Mouse (Mus musculus): Measurements from ENCODE around the gene Lrp8.

Gene Lrp8

DNA sequence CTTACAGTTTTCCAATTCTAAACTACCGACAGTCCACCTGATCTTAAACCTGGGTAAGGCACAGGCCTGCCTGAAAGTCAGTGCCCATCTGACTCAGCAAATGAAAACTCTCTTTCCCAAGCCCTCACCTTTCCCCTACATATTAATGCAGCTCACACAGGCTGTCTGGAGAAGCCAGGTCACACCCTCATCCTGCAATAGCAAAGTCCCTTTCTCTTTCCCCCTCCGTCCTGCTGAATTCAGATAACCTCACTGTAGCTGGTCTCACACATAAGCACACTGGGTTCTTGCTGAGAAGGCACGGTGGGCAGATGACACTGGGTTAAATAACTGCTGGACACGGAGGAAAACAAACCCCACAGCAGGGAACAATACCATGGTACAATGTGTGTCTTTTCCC is 119.9 kb downstream of the Lrp8 start:
- no peak for DNase-seq (ENCODE audit: low read depth)

GRCm38 (mm10) chr4:107923145-107923802 is 121.2 kb downstream of the Lrp8 start, which contains the start of gene Cpt2:
Gene Cpt2, minus strand, starts transcription at chr4:107923610.
- DNase-seq (ENCODE audit: low read depth): peak; percentile 92

DNA sequence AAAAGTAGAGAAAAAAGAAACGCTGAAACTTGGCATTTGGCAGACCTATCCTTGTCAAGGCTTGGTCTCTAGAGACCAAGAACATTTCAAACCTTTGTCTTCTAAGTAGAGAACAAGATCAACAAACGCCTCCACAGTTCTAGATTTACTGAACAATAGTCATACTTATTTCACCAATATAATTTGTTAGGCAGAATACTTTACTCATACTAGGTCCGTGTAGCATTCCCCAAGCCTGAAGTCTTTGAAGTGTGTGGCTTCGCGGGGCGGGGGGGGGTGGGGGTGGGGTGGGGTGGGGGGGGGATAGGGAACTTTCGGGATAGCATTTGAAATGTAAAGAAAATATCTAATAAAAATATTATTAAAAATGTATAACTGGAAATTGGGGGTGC is 121.7 kb downstream of the Lrp8 start:
- DNase-seq (ENCODE audit: low read depth): no peak
